Mouse (Mus musculus) midbrain, embryonic 11.5 days (tissue): ENCODE results near the gene Slc26a5. TPM values are rescaled to one million over a fixed set of nuclear protein-coding genes. Genes with fewer than 3 reads are reported as not detected.
A peak's percentile ranks its signal among the peaks of the same experiment; 100 is the strongest.

Source experiments
- ATAC-seq: fragments of 200-750 bp; cut with Nextera tagmentation; 2 replicates; pipeline ENCODE4 v1.8.0; 2017; ENCODE audit warnings: moderate TSS enrichment, moderate library complexity; ENCODE audit not compliant: low FRiP score
- DNase-seq: peaks from one replicate; pipeline ENCODE4 v3.0.0; 2015; ENCODE audit warnings: low spot score; ENCODE audit errors: missing footprints
- H3K27ac ChIP-seq: fragments of 300-500 bp; sonication (generic); 2 replicates; pipeline ENCODE4 v1.5.1; 2014; ENCODE audit warnings: low read depth, low read length
- H3K27me3 ChIP-seq: fragments of 300-500 bp; sonication (generic); 2 replicates; pipeline ENCODE4 v1.6.1; 2014; ENCODE audit warnings: mild to moderate bottlenecking, low read length, moderate library complexity, mixed read lengths; ENCODE audit not compliant: control insufficient read depth, insufficient read depth
- H3K36me3 ChIP-seq: fragments of 300-500 bp; sonication (generic); 2 replicates; pipeline ENCODE4 v1.6.1; 2014; ENCODE audit warnings: mild to moderate bottlenecking, low read length, moderate library complexity, mixed read lengths; ENCODE audit not compliant: control insufficient read depth, insufficient read depth
- H3K4me1 ChIP-seq: fragments of 300-500 bp; sonication (generic); 2 replicates; pipeline ENCODE4 v1.6.1; 2014; ENCODE audit warnings: low read length; ENCODE audit not compliant: control insufficient read depth, insufficient read depth
- H3K4me2 ChIP-seq: fragments of 300-500 bp; sonication (generic); 2 replicates; pipeline ENCODE4 v1.6.1; 2014; ENCODE audit warnings: mild to moderate bottlenecking, moderate library complexity
- H3K4me3 ChIP-seq: fragments of 300-500 bp; sonication (generic); 2 replicates; pipeline ENCODE4 v1.5.1; 2014; ENCODE audit warnings: low read depth, low read length
- H3K9ac ChIP-seq: fragments of 300-500 bp; sonication (generic); 2 replicates; pipeline ENCODE4 v1.6.1; 2014; ENCODE audit warnings: low read length
- H3K9me3 ChIP-seq: fragments of 300-500 bp; sonication (generic); 2 replicates; pipeline ENCODE4 v1.6.1; 2016; ENCODE audit warnings: low read length; ENCODE audit not compliant: control insufficient read depth
- WGBS: fragments of 180-500 bp; shearing (Covaris S2); extraction: QIAGEN DNeasy Blood & Tissue Kit; methylation state at CpG from one replicate; pipeline ENCODE4 v1.1.7; 2014; 5-methylcytosine and 5-hydroxymethylcytosine counted together
- polyA plus RNA-seq: library from polyadenylated mRNA; unstranded; fragments of >200 nt; fragmentation: Nextera tagmentation; extraction: Ambion mirVana; gene quantifications from 2 replicates; pipeline ENCODE4 v1.2.1, GENCODE M21; 2014

Slc26a5 gene
- polyA plus RNA-seq, 1 experiment from 2014 or later: 0.07 TPM

DNA sequence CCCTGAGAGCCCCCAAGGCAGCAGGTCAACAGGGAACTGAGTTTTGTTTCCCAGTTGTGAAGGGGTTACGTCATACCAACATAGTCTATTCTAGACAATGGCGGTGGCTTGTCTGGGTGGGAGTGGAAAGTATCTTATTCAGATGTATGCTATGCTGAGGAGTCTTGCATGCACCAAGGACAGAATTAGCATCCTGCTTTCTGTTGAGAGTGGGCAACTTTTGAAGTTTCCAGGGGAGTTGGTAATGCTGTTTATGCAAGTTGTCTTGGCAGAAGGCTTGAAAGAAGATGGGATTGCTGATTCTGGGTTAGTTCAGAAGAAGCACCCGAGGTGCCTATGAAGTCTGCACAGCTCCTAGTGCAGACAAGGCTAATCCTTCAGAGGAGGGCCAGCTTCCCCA lies 28.8 kb upstream of the Slc26a5 start:
- H3K4me3 ChIP-seq: no peak overlapping the region
- WGBS: 86% methylated on average over 3 of the region's 3 CpGs
- H3K36me3 ChIP-seq: no peaks in the 10 kb centered on the region
- H3K9me3 ChIP-seq: no peaks in the 10 kb centered on the region
- no peaks in the 10 kb centered on the region for H3K4me1 ChIP-seq
- no peak overlapping the region for H3K9ac ChIP-seq
- DNase-seq (no peak), ATAC-seq (no peak)
- no peaks in the 10 kb centered on the region for H3K27me3 ChIP-seq
- H3K4me2 ChIP-seq: no peak overlapping the region
- no peak overlapping the region for H3K27ac ChIP-seq

DNA sequence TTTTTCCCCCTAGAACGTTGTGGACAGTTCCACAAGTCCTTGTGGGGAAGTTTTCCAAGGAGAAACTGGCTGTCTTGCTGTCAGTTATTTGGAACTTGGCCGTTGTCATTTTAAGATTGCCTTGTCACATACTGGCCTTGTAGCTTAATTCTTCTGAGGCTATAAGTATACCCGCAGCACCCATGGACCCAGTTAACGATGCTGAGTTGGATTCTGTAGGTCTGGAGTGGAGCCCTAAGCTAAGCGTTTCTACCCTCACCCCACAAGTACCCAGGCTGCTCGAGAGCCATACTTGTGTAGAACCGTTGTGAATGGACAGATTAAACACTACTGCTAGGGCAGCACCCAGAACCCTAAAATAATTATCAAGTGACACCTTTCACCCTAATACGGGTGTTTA lies 1.3 kb upstream of the Slc26a5 start:
- Histone ChIP-seq H3K4me1 (peaks cover 8% of the 10 kb centered on the region), H3K4me3 (no peak overlapping the region), H3K4me2 (no peak overlapping the region), H3K9me3 (no peaks in the 10 kb centered on the region), H3K27me3 (no peaks in the 10 kb centered on the region), H3K36me3 (no peaks in the 10 kb centered on the region), H3K27ac (no peak overlapping the region), H3K9ac (no peak overlapping the region)
- 64% methylated on average over 8 of the region's 8 CpGs for WGBS
- ATAC-seq (no peak), DNase-seq (no peak)

DNA sequence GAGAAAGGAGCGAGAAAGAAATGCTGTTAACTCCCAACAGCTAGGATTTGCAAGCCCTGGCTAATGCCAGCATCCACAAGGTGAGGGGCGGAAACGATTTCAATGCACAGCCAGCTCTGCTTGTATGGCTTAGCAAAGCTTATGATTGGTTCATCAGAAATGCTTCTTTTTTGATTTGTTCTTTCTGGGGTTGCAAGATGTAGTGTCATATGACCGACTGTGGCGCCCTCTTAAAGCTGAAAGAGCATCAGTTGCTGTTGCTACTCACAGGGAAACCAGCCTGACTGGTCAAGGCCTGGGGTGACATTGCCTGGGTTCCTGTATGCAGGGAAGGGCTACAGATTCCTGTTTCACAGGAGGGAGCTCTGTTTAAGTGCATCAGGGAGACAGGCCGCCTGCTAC lies 908 bp upstream of the Slc26a5 start:
- H3K9ac ChIP-seq: no peak overlapping the region; the same call in 1 of the 2 replicates
- peak overlapping the region; percentile 9; the same call in 1 of the 2 replicates for H3K4me3 ChIP-seq
- DNase-seq: peak; percentile 90
- H3K27me3 ChIP-seq: no peaks in the 10 kb centered on the region
- peak overlapping the region; percentile 45 for H3K4me2 ChIP-seq
- ATAC-seq: peak; percentile 52; the same call in 1 of the 2 replicates
- no peaks in the 10 kb centered on the region for H3K9me3 ChIP-seq
- H3K27ac ChIP-seq: no peak overlapping the region
- peaks cover 8% of the 10 kb centered on the region for H3K4me1 ChIP-seq
- H3K36me3 ChIP-seq: no peaks in the 10 kb centered on the region
- 2% methylated on average over 6 of the region's 6 CpGs for WGBS

DNA sequence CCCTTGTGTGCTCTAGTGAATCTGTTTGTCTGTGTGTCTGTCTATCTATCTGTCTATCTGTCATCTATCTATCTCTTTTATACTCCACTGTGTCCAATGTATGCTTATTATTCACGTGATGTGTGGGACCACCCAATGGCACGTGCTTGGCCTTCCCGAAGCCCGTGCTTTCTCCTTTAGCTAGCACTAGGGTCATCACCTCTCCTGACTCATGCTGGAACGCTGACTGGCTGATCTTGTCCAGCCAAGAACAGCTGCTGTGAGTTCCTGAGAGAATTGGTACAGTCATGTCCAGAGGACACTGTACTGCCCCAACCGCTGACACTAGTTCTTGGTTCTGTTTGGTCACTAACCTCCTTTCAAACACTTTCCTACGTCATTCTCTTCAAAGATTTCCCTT lies 6.8 kb downstream of the Slc26a5 start:
- H3K27ac ChIP-seq: no peak overlapping the region
- no peaks in the 10 kb centered on the region for H3K27me3 ChIP-seq
- ATAC-seq (no peak), DNase-seq (no peak)
- H3K4me1 ChIP-seq: no peaks in the 10 kb centered on the region
- WGBS: 89% methylated on average over 7 of the region's 7 CpGs
- no peak overlapping the region for H3K4me2 ChIP-seq
- no peaks in the 10 kb centered on the region for H3K36me3 ChIP-seq
- H3K4me3 ChIP-seq: no peak overlapping the region
- H3K9me3 ChIP-seq: no peaks in the 10 kb centered on the region
- no peak overlapping the region for H3K9ac ChIP-seq

DNA sequence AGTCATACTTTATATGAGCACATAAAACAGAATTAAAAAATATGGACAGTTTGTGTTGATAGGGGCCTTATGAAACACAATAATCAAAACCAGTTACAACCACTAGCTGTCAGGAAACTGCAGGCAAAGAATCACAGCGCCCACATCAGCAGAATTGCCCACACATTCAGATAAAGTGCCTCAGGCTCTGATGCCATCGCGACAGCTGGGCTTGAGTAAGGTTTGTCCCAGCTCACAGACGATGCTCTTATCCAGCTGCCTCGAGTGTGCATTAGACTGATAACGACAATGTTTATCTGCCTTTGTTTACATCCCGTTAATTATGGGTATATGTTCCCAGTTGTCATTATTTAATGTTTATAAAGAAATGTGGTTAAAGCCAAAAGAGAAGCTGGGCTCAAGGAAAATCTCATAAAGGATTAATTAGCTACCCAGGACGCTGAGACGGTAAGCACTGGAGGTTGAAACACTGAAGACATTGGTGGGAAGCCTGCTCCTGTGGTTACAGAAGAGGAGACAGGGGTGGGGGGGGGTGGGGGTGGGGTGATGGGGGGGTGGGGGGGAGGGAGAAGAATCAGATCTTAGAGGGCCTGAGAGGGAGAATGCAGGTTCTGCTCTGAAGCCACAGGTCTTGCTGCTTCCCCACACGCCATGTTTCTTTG lies 13.6 kb downstream of the Slc26a5 start:
- Histone ChIP-seq H3K9ac (no peak overlapping the region), H3K4me1 (no peaks in the 10 kb centered on the region), H3K27ac (no peak overlapping the region), H3K27me3 (no peaks in the 10 kb centered on the region), H3K4me2 (no peak overlapping the region), H3K4me3 (no peak overlapping the region), H3K9me3 (no peaks in the 10 kb centered on the region), H3K36me3 (no peaks in the 10 kb centered on the region)
- ATAC-seq (no peak), DNase-seq (no peak)
- WGBS: 67% methylated on average over 10 of the region's 10 CpGs

DNA sequence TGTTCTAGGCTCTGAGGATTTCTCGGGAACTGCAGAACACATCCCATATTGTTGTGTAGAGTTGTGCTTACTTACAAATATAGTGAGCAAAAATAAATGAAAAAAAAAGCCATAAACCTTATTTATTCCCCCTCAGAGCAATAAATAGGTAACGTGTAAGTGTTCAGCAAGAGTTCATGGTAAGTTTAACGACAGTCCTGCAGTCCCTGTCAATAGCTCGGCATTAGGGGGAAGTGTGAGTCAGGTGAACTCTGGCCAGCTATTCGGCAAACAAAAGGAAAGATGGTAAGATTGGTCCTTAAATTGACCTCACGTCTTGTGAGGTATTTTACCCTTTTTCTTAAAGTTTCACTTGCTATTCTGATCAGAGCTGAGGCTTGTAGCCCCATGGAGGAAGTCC lies 18.0 kb downstream of the Slc26a5 start:
- DNase-seq: no peak
- no peak for ATAC-seq
- WGBS: 87% methylated on average over 6 of the region's 6 CpGs

DNA sequence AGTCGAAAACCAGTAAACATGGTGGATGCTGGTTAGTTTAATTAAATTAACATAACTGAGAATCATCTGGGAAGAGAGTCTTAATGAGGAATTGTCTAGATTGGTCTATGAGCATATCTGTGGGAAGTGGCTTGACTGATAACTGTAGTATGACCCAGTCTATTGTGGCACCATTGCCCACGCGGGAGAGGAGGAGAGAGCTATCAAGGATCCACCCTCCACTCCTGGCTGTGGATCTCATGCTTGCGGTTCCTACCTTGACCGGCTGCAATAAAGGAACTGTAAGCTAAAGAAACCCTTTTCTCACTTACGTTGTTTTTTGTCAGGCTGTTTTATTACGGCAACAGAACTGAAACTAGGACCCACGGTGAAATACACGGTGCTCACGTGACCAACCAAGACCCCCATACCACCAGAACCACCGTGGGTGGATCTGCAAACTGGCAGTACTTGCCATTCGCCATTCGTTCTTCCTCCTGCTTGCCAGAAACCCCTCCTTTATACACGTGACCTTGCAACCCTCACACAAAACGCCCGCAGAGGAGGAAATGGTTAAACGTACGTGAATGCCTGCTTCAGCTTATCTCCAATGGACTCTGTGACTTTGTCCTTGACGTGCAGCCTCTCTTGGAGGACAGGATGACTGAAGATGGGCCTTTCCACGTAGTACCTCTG lies 18.7 kb downstream of the Slc26a5 start:
- no peak for ATAC-seq
- Histone ChIP-seq H3K27me3 (no peaks in the 10 kb centered on the region), H3K9me3 (no peaks in the 10 kb centered on the region), H3K4me3 (no peak overlapping the region), H3K27ac (no peak overlapping the region), H3K9ac (no peak overlapping the region), H3K4me2 (no peak overlapping the region), H3K36me3 (no peaks in the 10 kb centered on the region), H3K4me1 (no peaks in the 10 kb centered on the region)
- 89% methylated on average over 20 of the region's 20 CpGs for whole genome bisulfite sequencing
- DNase-seq: no peak

More for the DNA sequence above, 18.0 kb downstream of the Slc26a5 start:
- Histone ChIP-seq H3K4me2 (no peak overlapping the region), H3K9me3 (no peaks in the 10 kb centered on the region), H3K27me3 (no peaks in the 10 kb centered on the region), H3K36me3 (no peaks in the 10 kb centered on the region), H3K9ac (no peak overlapping the region), H3K4me1 (no peaks in the 10 kb centered on the region), H3K27ac (no peak overlapping the region), H3K4me3 (no peak overlapping the region)

DNA sequence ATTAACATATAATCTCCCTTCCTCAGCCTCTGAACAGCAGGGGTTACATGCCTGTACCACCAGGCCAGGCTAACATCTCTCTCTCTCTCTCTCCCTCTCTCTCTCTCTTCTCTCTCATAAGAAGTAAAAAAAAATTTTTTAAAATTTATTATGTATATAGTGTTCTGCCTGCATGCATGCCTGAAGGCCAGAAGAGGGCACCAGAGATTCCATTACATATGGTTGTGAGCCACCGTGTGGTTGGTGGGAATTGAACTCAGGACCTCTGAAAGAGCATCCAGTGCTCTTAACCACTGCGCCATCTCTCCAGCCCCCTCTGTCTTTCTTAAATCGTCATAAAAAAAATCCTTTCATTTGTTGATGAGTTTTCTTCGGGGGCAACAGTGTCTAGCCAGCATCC lies 20.7 kb downstream of the Slc26a5 start:
- Histone ChIP-seq H3K9ac (no peak overlapping the region), H3K4me2 (no peak overlapping the region), H3K36me3 (no peaks in the 10 kb centered on the region), H3K4me1 (no peaks in the 10 kb centered on the region), H3K27ac (no peak overlapping the region), H3K9me3 (no peaks in the 10 kb centered on the region), H3K27me3 (no peaks in the 10 kb centered on the region), H3K4me3 (no peak overlapping the region)
- 76% methylated on average over 4 of the region's 4 CpGs for WGBS
- DNase-seq (no peak), ATAC-seq (no peak)

DNA sequence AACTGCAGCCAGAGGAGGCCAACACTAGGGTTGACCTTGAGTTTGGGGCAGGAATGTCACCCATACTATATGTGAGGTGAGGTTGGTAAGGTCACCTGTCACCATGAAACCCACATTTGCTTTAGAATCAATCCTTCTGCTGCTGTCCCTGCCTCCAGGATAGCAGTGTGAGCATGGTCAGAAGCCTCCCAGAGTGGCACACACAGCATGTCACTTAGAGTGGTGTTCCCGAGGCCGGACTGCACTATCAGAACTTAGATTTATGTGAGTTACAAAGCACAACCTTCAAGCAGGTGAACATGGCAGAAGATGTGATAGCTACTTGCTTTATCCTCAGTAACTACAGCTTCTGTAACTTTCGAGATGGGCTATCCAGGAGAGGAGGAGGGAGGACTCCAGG lies 33.6 kb downstream of the Slc26a5 start:
- Histone ChIP-seq H3K27ac (no peak overlapping the region), H3K9me3 (no peaks in the 10 kb centered on the region), H3K4me1 (no peaks in the 10 kb centered on the region), H3K9ac (no peak overlapping the region), H3K36me3 (no peaks in the 10 kb centered on the region), H3K4me3 (no peak overlapping the region), H3K27me3 (no peaks in the 10 kb centered on the region), H3K4me2 (no peak overlapping the region)
- no peak for ATAC-seq
- WGBS: 86% methylated on average over 3 of the region's 3 CpGs
- no peak for DNase-seq
